Mouse (Mus musculus) testis, postnatal 10 days (tissue): ENCODE results near the gene Plekho2.

Source experiments
- DNase-seq: peaks from one replicate; pipeline ENCODE4 v3.0.0; 2021; ENCODE audit warnings: low spot score

Gene Plekho2

DNA sequence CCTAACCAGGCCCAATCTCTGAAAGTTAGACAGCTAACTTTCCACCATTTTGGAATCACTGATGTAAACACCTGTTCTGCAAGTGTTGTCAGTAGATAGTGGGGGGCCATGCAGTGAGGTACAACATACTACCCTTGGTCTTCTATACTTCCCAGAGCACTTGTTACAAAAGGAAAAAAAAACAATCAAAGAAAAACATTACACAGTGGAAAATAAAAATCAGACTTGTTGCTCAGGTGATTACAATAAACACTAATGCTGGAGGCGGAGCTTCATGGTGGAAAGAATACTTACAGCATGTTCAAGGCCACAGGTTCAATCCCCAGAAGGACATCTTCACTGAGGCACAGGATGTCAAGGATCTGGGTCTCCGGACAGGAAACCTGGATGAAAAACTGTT, 27.1 kb downstream of the Plekho2 start:
- no peak for DNase-seq

DNA sequence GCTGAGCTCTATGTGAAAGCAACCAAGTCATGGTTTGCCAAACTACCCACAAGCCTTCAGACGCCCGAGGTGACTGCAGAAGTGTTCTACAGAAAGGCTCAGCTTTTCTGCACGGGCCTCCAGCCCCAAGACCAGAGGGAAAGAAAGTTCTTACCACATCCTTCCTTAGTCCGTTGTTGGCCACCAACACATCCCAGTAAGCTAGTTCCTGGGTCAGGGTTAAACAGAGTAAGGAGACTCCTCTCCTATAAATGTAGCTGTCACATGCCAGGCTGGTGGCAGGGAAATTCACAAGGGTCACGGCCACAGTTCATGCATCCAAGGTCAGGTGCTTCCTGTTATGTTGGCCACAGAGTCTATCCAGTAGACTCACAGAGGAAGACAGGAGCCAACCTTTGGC, 27.7 kb downstream of the Plekho2 start:
- no peak for DNase-seq

DNA sequence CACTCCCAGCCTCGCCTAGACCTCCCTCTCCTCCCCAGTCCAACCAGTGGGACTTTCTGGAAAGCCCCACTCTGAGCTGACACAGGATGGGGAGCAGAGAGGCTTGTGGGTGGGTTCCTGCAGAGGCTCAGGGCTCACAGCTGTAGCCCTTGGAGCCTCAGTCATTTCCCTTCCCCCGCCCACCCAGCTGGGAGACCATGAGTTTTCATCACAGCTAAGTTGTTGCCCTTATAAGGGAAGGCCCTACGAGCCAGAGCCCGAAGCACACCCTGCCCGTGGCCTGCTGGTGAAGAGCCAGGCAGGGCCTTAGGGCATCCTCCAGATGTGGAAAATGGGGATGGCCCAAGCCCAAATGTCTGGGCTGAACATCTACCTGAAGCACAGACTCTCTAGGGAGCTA, 28.8 kb downstream of the Plekho2 start:
- peak; percentile 83 for DNase-seq

DNA sequence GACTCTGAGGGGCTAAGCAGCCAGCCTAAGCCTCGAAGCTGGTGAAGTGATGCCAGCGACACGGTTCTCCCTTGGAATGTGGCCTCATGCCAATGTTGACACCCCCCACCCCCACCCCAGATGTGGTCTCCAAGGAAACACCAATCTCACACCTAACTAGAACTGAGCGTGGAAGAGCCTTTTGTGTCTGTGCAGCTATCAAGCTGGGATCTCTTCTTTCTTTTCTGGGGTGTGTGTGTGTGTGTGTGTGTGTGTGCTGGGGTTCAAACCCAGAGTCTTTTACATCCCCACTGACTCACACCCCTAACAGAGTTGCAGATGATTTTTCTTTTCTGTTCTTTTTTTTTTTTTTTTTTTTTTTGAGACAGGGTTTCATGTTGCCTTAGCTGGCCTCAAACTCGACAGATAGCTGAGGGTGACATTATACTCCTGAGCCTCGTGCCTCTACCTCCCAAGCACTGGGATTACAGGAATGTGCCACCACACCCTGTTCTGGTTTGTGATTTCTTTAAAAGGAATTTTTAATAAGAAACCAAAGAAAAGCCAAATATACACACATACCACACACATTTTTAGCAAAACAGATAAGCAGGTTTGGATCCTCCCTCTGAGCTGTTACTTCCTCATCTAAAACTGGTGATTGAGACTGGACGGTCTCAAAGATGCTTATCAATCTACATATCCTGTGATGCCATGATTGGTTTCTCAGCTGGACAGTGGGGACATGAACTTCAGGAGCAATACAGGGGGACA, 29.6 kb downstream of the Plekho2 start:
- DNase-seq, result no peak

DNA sequence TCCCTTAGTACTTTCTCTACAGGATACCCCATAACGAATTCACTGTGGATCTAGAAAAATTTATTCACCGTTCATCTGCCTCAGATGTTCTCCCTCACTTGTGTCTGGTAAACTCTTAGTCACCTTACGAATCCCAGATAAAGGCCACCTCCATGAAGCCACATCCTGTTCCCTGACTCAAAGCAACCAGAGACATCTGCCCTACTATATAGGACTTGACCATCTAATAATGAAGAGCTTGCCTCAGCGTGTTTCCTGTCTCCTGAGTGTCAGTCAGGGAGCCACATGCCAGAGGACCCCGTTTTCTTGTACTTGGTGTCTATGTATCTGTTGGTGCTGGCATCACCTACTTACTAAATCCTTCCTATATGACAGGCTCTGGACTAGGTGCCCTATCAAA, 30.2 kb downstream of the Plekho2 start:
- DNase-seq, result no peak

DNA sequence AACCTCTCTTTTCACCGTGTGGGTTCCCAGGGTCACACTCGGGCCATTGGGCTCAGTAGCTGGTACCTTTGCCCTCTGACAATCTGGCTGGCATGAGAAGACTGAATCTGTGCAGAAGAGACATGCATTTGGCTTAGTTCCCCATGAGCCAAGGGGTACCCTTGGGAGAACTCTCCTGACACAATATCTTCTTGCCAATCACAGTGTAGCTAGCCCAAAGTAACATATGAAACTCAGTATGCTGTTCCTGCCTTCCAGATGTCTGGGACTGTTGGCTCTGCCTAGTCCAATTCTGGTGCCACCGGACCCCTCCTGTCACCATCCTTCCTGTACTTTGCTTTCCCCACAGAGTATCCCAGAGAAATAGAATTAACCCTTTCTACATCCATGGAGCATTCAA, 30.7 kb downstream of the Plekho2 start:
- DNase-seq, result no peak

DNA sequence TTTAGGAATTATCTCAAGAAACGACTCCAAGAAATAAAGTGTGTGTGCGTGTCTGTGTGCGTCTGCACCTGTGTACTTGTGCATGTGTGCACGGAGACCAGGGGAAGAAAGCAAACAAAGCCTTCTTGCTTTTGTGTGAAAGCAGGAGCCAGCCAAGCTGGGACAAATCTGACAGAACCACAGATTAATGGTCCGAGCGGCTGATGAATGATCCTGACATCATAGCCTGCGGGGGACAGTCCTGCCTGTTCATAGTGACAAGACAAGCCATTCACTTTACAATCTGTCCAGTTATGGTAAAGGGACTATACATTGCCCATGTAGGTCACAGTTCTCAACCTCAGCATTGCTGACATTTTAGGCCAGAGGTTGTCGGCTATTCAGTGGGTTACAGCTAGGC, 31.5 kb downstream of the Plekho2 start:
- peak; percentile 39 for DNase-seq

DNA sequence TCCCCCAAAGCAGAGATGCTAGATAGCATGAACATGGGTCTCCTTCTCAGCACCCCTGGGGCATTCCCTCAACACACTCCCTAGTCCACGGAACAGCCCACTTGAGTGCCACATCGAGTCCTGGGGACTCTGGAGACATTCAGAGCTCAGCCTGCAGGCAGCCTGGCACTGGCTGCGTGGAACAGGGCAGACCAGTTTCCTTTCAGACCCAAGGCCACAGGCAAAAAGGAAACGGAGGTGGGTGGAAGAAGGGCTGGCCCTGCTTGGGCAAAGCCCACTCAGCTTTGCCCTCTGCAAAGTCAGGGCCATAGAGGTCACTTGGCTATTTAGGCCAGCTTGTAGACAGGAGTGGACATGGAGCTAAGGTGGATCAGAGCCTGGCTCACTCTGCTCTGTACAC, 32.0 kb downstream of the Plekho2 start:
- DNase-seq, result no peak

DNA sequence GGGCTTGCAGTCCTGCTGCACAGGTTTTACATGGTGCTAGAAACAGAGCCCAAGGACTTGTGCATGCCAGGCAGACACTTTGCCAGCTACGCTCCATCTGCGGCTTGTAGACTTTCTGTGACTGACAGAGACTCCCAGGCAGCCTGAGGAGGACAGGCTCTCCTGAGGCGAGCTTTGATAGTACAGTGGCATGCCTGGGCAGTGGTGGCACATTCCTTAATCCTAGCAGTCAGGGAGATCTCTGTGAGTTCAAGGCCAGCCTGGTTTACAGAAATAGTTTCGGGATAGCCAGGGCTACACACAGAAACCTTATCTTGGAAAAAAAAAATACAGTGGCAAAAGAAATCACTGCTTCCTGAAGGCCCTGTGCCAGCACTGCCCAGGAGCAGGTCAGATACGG, 32.7 kb downstream of the Plekho2 start:
- no peak for DNase-seq

DNA sequence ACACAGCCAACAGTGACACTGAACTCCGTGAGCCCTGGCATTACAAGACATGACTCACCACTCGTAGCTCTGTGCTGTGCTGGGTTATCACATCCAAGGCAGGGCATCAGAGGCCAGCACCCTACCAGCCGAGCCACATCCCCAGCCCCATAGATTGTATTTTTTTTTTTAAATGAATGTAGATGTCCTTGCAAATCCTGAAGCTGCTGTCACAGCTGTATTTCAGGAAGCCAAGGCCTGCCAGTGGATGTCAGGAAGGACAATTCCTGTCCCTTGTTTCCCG, 33.5 kb downstream of the Plekho2 start:
- no peak for DNase-seq

DNA sequence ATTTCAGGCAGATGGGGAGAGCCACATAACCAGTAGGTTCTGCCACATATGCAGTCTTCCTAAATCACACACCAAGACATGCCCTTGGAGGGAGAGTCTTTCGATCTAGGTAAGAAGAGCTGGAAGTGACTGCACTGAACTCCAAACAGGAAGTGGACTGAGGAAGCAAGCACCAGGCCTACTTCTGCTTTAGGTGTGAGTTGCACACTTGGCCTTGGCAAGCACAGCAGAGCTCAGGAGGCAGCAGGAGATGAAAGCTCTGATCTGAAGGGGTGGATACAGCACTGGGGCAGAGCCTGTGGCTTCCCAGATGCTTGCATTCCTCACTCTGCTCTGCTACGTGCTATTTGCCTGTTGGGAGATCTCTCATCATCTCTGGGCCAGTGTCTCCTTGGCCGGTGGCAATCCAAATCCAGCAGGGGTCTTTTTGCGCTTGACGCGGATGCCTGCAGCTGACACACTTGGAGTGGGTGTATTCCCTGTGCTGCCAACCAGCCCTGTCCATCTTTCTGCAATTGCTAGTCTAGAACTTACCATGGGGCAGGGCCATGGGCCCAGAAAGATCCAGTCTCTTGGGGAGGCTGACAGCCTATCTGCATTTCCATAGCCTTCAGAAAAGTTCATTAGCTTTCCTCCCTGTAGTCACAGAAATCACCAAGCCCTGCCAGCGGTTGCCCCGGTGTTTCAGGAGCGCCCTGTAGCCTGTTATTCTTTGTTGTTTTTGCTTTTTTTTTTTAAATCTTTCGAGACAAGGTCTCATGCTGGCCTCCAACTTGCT, 34.0 kb downstream of the Plekho2 start:
- no peak for DNase-seq

DNA sequence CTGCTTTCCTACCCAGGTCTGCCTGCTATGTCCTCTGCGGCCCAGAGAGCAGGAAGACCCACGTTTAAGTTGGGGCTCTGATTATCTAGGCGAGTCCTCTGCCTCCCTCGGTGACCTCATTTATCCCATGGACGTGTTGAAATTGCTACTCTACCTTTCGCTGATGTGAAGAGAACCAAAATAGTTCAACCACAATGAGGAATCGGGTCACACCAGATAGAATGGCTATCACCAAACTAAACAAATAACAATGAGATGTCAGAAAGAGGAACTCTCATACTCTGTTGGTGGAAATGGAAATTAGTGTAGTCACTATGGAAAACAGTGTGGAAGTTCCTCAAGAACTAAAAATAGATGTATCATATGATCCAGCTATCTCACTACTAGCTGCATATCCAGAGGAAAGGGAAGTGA, 37.7 kb downstream of the Plekho2 start:
- DNase-seq, result no peak

DNA sequence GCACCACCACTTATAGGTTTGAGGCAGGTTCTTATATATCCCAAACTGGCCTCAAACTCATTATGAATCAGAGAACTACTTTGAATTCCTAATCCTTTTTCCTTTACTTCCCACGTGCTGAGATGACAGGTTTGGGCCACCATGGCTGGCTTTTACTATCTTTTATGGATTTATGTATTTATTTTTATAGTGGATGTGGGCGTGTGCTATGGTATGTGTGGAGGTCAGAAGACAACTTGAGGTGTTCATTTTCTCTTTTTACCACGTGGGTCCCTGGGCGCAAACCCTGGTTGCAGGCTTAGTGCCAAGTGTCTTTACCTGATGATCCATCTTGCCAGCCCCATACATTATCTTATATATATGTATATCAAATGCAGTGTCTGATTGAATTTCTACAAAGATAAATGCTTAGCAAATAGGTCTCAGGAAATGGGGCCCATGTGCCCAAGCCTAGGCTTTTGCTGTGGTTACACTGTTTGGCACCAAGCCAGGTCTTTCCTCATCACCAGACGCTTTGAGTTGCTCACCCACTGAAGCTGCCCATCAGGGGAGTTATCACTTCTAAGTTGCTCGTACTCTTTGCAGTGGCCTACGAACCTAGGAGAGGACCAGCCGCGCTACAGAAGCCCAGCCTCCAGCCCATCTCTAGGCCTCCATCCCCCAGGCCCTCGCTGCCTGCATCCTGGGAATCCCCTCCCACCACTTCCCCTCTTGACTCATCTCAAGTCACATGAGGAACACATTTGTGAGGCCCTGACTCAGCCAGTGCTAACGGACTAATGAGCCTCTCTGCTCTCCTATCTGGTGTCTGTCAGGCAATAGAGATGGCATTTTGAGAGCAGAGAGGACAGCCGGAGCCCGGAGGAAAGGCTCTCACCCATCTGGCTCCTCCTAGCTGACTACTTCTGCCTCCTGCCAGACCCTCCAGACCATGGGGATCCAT, 38.4 kb downstream of the Plekho2 start:
- DNase-seq, result peak; percentile 40

DNA sequence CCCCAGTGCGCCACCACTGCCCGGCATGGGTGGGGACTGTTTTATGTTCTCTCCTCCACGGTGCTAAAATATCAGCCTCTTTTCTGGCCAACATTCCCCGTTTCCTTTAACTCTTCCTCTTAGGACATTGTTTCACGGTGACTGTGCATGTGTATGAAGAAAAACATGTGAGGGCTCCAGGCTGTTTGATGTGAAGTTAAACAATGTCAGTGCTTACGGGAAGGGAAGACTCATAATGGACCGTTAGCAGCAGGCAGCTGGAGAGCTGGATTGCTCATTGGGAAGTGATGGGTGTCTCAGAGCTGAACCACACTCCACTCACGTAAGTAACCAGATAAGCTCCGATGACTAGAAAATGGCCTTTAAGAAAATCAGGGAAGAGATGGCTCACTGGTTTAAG, 40.1 kb downstream of the Plekho2 start:
- no peak for DNase-seq

DNA sequence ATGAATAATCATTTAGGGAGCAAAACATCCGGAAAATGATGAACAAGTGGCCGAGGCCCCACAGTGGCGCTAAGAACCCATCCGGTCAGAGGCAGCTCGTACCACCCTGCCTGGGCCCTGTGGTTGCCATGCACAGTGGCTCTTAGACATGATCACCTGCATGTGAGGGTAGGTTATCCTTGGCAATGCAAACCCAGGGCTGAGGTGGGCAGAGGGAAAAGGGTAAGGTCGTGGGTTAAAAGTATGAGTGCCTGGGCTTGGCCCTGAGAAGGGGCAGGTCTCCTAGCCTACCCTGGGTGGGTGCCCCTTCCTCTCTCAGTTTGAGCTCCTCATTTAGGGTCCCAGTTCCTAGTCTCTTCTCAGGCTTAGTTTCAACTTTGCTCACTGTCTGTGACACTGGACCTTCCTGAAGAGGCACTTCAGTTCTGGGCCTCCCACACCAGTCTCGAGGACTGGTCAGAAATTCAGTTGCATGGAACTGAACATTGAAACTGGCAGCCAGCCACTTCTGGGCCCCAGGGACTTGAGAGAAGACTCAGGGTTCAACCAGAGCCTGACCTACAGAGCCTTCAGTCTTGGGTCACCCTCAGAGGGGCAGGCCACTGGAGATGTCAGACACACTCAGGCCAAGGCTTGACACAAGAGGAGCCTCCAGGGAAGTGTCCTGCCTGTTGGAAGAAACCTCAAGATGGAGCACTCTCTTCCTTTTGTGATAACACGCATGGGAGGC, 41.8 kb downstream of the Plekho2 start:
- DNase-seq, result no peak

DNA sequence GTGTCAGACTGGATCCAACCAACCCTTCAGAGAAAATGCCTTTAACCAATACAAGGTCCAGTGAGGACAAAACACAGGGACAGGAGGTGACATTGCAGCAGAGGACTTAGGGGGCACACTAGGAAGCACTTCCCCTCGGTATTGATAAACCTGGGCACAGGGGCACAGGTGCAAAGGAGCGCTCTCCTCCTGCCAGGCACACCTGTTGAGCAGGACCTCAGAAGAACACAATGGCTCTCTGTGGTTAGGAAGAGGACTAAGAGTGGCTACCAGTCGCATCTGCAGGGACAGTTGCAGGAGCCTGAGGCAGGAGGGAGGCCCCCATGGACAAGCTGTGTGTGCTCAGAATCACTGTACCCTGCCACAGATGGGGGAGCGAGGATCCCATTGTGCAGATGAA, 43.3 kb downstream of the Plekho2 start:
- DNase-seq, result no peak

DNA sequence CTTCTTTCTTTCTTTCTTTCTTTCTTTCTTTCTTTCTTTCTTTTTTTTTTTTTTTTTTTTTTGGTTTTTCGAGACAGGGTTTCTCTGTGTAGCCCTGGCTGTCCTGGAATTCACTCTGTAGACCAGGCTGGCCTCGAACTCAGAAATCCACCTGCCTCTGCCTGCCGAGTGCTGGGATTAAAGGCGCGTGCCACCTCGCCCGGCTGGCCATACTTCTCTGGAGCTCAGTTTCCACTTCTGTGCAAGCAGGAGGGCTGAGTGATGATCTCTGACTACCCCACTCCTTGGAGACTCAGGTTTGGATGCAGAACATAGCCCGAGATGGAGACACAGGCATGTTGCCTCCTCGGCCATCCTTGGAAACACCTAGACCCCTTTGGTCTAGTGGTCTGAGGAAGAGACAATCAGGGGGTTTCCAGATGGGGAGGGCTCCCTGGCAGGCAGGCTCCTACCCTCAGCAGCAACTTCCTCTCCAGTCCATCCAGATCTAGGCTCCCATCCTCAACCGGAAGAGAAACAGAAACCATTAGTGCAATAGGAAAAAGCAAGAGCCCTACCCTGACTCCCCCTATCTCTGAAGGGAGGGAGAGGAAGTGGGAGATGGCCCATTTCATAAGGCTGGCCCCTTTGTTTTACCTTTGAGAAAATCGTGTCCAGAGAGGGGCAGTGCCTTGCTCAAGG, 43.9 kb downstream of the Plekho2 start:
- DNase-seq, result no peak

DNA sequence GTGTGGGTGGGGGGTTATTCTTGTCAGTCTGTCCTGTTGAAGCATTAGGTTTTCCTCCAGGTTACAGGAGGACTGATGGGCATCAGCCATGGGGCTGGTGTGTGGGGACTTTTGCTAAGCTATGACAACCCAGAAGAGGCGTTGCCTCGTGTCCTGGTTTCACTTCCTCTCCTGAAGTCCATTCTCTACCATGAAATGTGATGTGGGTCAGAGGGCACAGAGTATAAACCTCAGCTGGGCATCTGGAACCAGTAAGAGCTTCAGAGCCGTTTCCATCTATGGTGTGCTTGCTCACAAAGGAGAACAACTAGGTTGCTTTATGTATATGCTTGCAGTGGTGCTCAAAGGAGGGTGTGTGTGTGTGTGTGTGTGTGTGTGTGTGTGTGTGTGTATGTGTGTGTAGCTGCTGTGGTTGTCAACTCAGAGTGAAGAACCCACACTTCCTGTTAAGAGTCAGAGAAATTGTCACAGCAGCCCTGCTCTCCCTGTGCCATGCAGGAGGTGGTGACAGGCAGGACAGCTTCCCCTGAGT, 44.6 kb downstream of the Plekho2 start:
- DNase-seq, result no peak

DNA sequence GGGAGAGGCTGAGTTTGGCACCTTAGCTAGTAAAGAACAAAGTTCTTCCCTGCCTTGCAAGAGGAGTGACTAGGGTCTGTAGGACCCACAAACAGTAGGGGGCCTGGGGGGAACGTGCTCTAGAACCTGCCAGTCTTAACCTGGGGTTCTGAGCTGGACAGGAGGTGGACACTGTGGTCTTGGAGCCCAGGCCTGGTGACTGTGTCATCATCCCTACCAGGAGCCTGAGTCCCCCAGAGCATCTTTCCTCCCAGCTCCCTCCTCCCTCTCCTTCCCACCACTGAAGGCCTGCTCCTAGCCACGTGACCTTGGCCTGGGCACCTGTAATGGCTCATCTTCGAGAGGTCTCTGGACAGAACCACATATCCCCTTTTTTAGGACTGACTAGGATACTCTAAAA, 45.7 kb downstream of the Plekho2 start:
- DNase-seq, result no peak

DNA sequence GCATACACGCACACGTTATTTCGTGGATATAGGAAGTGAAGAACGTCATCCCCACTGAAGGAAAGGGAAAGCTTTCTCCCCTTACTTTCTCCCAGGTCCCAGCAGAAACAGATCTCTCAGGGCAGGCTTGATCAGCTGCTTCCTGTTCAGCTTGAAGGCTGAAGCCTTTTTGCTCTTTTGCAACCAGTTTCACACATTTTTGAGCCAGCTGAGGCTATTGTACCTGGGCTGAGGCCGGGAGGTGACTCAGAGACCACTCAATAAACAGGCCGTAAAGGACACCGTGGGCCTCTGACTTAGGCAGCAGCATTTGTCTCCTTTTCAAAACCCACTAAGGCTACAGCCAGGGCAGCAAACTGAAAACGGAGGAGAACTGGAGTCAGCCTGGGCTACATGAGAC, 46.9 kb downstream of the Plekho2 start:
- no peak for DNase-seq

DNA sequence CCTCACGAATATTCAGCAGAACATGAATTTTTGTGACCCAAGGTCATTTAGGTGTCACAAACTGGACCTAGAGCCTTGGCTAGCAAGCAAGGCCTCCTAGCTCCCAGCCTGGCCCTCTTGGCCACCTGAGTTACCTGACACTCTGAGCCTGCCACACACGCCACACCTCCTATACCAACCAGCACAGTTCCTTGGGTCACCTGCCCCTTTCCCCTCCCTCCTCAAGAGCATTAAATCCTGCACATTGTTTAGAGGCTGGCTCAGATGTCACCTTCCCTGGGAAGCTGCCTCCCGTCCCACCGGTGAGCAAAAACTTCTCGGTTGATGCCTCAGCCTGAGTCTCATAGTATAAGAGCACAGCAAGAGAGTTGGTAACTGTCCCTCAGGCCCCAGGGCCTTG, 48.6 kb downstream of the Plekho2 start:
- DNase-seq, result no peak
